Mouse (Mus musculus) spleen, adult 2 months (tissue): ENCODE results near the gene Srp54c.

Experiments used
- CTCF ChIP-seq: fragments of 200-500 bp; IDR thresholded peaks from 2 replicates; pipeline ENCODE4 v1.5.1; 2011; ENCODE audit warnings: mild to moderate bottlenecking, inconsistent platforms; ENCODE audit not compliant: insufficient read depth, insufficient read length, insufficient replicate concordance; ENCODE audit errors: extremely low read depth
- POLR2A ChIP-seq: fragments of 200-500 bp; IDR thresholded peaks from 2 replicates; pipeline ENCODE4 v1.6.1; 2011; ENCODE audit warnings: low read depth, low read length, inconsistent platforms

DNA sequence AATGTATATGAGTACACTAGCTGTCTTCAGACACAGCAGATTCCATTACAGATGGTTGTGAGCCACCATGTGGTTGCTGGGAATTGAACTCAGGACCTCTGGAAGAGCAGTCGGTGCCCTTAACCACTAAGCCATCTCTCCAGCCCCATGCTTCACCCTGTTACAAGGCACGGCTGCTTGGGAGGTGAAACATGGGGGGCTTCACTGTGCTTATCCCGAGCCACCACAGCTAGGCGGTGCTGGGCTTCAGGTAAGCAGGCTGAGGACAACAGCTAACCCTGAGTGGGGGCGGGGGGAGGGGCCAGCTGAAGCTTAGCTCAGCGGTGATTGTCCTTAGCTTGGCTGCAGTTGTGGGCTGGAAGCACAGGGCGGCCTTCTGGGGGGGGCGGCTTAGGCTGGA, 79.5 kb downstream of the Srp54c start:
- TF ChIP-seq CTCF (no peak), POLR2A (no peak)
